Mouse (Mus musculus): ENCODE results near the gene Prss35. TPM values are rescaled to one million over a fixed set of nuclear protein-coding genes. Genes with fewer than 3 reads are reported as not detected.

The Prss35 gene
- 10 to 100 TPM; 11.9 to 15.4 TPM for total RNA-seq (2021)

- intact Hi-C loops (cut with DNase I): loop anchor here (5.0 kb wide), 1 partner anchor 46 kb away; the partner anchor contains the start of gene Me1
- DNase-seq (ENCODE audit: extremely low spot score in 1 of 2, low spot score in 2 of 2): peak in 1 of 2 experiments; percentile 58
Measured at GRCm38 (mm10) chr9:86742959-86743911, at the start of gene Prss35. Gene Prss35, plus strand, starts transcription at chr9:86743649.

- intact Hi-C loops (cut with DNase I): no loop called here
Measured at GRCm38 (mm10) chr9:86693935-86694334, 49.5 kb upstream of the Prss35 start.

GRCm38 (mm10) chr9:86694644-86695043, 48.8 kb upstream of the Prss35 start:
- DNase-seq (ENCODE audit: extremely low spot score in 1 of 2, low spot score in 2 of 2): no peak
- intact Hi-C loops (cut with DNase I): loop anchor here (5.0 kb wide), 1 partner anchor 48 kb away; the partner anchor contains the start of gene Prss35

More at GRCm38 (mm10) chr9:86693935-86694334, 49.5 kb upstream of the Prss35 start:
- no peak for DNase-seq (ENCODE audit: extremely low spot score in 1 of 2, low spot score in 2 of 2)

- intact Hi-C loops (cut with DNase I): loop anchor here (5.0 kb wide), 1 partner anchor 47 kb away; the partner anchor contains the start of gene Prss35
- DNase-seq (ENCODE audit: extremely low spot score in 1 of 2, low spot score in 2 of 2): peak in 1 of 2 experiments; percentile 59
Measured at GRCm38 (mm10) chr9:86695199-86695817, 48.1 kb upstream of the Prss35 start.

GRCm38 (mm10) chr9:86695818-86696261, 47.6 kb upstream of the Prss35 start, which contains the start of gene Me1:
Gene Me1, minus strand, starts transcription at chr9:86695953.
- intact Hi-C loops (cut with DNase I): loop anchor here (5.0 kb wide), 1 partner anchor 46 kb away; the partner anchor contains the start of gene Prss35
- no peak for DNase-seq (ENCODE audit: extremely low spot score in 1 of 2, low spot score in 2 of 2)

GRCm38 (mm10) chr9:86701264-86701663, 42.2 kb upstream of the Prss35 start:
- intact Hi-C loops (cut with DNase I): no loop called here
- no peak for DNase-seq (ENCODE audit: extremely low spot score in 1 of 2, low spot score in 2 of 2)

- DNase-seq (ENCODE audit: extremely low spot score in 1 of 2, low spot score in 2 of 2): no peak
- intact Hi-C loops (cut with DNase I): no loop called here
Measured at GRCm38 (mm10) chr9:86701844-86702243, 41.6 kb upstream of the Prss35 start.

- intact Hi-C loops (cut with DNase I): no loop called here
- no peak for DNase-seq (ENCODE audit: extremely low spot score in 1 of 2, low spot score in 2 of 2)
Measured at GRCm38 (mm10) chr9:86707431-86707830, 36.0 kb upstream of the Prss35 start.

- intact Hi-C loops (cut with DNase I): no loop called here
- DNase-seq (ENCODE audit: extremely low spot score in 1 of 2, low spot score in 2 of 2): no peak
Measured at GRCm38 (mm10) chr9:86708921-86709320, 34.5 kb upstream of the Prss35 start.

GRCm38 (mm10) chr9:86710091-86710634, 33.3 kb upstream of the Prss35 start:
- intact Hi-C loops (cut with DNase I): no loop called here
- no peak for DNase-seq (ENCODE audit: extremely low spot score in 1 of 2, low spot score in 2 of 2)

- DNase-seq (ENCODE audit: extremely low spot score in 1 of 2, low spot score in 2 of 2): no peak
- intact Hi-C loops (cut with DNase I): no loop called here
Measured at GRCm38 (mm10) chr9:86712648-86713047, 30.8 kb upstream of the Prss35 start.

- intact Hi-C loops (cut with DNase I): no loop called here
- DNase-seq (ENCODE audit: extremely low spot score in 1 of 2, low spot score in 2 of 2): no peak
Measured at GRCm38 (mm10) chr9:86714089-86714488, 29.4 kb upstream of the Prss35 start.

- DNase-seq (ENCODE audit: extremely low spot score in 1 of 2, low spot score in 2 of 2): no peak
Measured at GRCm38 (mm10) chr9:86716540-86716939, 26.9 kb upstream of the Prss35 start.

GRCm38 (mm10) chr9:86717119-86717518, 26.3 kb upstream of the Prss35 start:
- intact Hi-C loops (cut with DNase I): no loop called here
- DNase-seq (ENCODE audit: extremely low spot score in 1 of 2, low spot score in 2 of 2): no peak

More at GRCm38 (mm10) chr9:86716540-86716939, 26.9 kb upstream of the Prss35 start:
- intact Hi-C loops (cut with DNase I): no loop called here

- intact Hi-C loops (cut with DNase I): no loop called here
- DNase-seq (ENCODE audit: extremely low spot score in 1 of 2, low spot score in 2 of 2): no peak
Measured at GRCm38 (mm10) chr9:86720227-86720626, 23.2 kb upstream of the Prss35 start.

- DNase-seq (ENCODE audit: extremely low spot score in 1 of 2, low spot score in 2 of 2): no peak
- intact Hi-C loops (cut with DNase I): no loop called here
Measured at GRCm38 (mm10) chr9:86720794-86721193, 22.7 kb upstream of the Prss35 start.

GRCm38 (mm10) chr9:86725066-86725465, 18.4 kb upstream of the Prss35 start:
- DNase-seq (ENCODE audit: extremely low spot score in 1 of 2, low spot score in 2 of 2): no peak
- intact Hi-C loops (cut with DNase I): no loop called here

- DNase-seq (ENCODE audit: extremely low spot score in 1 of 2, low spot score in 2 of 2): no peak
- intact Hi-C loops (cut with DNase I): no loop called here
Measured at GRCm38 (mm10) chr9:86725604-86726380, 17.7 kb upstream of the Prss35 start.

- DNase-seq (ENCODE audit: extremely low spot score in 1 of 2, low spot score in 2 of 2): no peak
- intact Hi-C loops (cut with DNase I): no loop called here
Measured at GRCm38 (mm10) chr9:86726381-86726720, 17.1 kb upstream of the Prss35 start.

All from left cerebral cortex, postnatal 10 days (tissue).